Mouse (Mus musculus) kidney, embryonic 14.5 days (tissue): ENCODE results near the gene Pgm1. TPM values are rescaled to one million over a fixed set of nuclear protein-coding genes. Genes with fewer than 3 reads are reported as not detected.

ENCODE experiments used
- polyA plus RNA-seq: library from polyadenylated mRNA; unstranded; fragments of >200 nt; fragmentation: Nextera tagmentation; extraction: Ambion mirVana; gene quantifications from 2 replicates; pipeline ENCODE4 v1.2.1, GENCODE M21; 2014

Pgm1 gene
- polyA plus RNA-seq, 1 experiment from 2014 or later, result 58.3 TPM

Other genes starting within 250 kb of the Pgm1 start
- gene Alg6, start 213.8 kb upstream of the Pgm1 start, polyA plus RNA-seq, result 27.2 and 34.1 TPM in 2 replicates
- gene Efcab7, start 100.2 kb upstream of the Pgm1 start, polyA plus RNA-seq, result 23.7 and 28.6 TPM in 2 replicates
- 39.6 and 63.4 TPM in 2 replicates for gene Itgb3bp, start 399 bp downstream of the Pgm1 start, polyA plus RNA-seq
- 11.3 and 12.8 TPM in 2 replicates for gene Ror1, start 166.4 kb downstream of the Pgm1 start, polyA plus RNA-seq